Mouse (Mus musculus) forebrain, postnatal 0 days (tissue): ENCODE data around the gene Comp. TPM values are rescaled to one million over a fixed set of nuclear protein-coding genes. Genes with fewer than 3 reads are reported as not detected.

Experiments used
- ATAC-seq: fragments of 200-750 bp; cut with Nextera tagmentation; 2 replicates; pipeline ENCODE4 v1.8.0; 2017; ENCODE audit warnings: mild to moderate bottlenecking, moderate library complexity
- DNase-seq: peaks from one replicate; pipeline ENCODE4 v3.0.0-alpha.2; 2015
- H3K27ac ChIP-seq: fragments of 300-500 bp; sonication (generic); 2 replicates; pipeline ENCODE4 v1.5.1; 2014; ENCODE audit warnings: low read depth, mild to moderate bottlenecking, antibody characterized with exemption, low read length, moderate library complexity, mixed read lengths
- H3K27me3 ChIP-seq: fragments of 300-500 bp; sonication (generic); 2 replicates; pipeline ENCODE4 v1.6.1; 2014; ENCODE audit warnings: mild to moderate bottlenecking, low read length, mixed read lengths; ENCODE audit not compliant: insufficient read depth
- H3K36me3 ChIP-seq: fragments of 300-500 bp; sonication (generic); 2 replicates; pipeline ENCODE4 v1.6.1; 2014; ENCODE audit warnings: mild to moderate bottlenecking, moderate library complexity; ENCODE audit not compliant: insufficient read depth
- H3K4me1 ChIP-seq: fragments of 300-500 bp; sonication (generic); 2 replicates; pipeline ENCODE4 v1.6.1; 2014; ENCODE audit warnings: antibody characterized with exemption; ENCODE audit not compliant: insufficient read depth
- H3K4me2 ChIP-seq: fragments of 300-500 bp; sonication (generic); 2 replicates; pipeline ENCODE4 v1.6.1; 2014; ENCODE audit warnings: low read depth, mild to moderate bottlenecking, moderate library complexity
- H3K4me3 ChIP-seq: fragments of 300-500 bp; sonication (generic); 2 replicates; pipeline ENCODE4 v1.5.1; 2014; ENCODE audit warnings: low read depth, low read length, mixed read lengths
- H3K9ac ChIP-seq: fragments of 300-500 bp; sonication (generic); 2 replicates; pipeline ENCODE4 v1.6.1; 2014; ENCODE audit warnings: mild to moderate bottlenecking
- H3K9me3 ChIP-seq: fragments of 300-500 bp; sonication (generic); 2 replicates; pipeline ENCODE4 v1.6.1; 2016; ENCODE audit warnings: low read length
- CTCF ChIP-seq: sonication (generic); IDR thresholded peaks from 2 replicates; pipeline ENCODE4 v1.5.1; 2016; ENCODE audit warnings: antibody characterized with exemption, control low read depth, low read depth
- WGBS: fragments of 180-500 bp; shearing (Covaris S2); extraction: QIAGEN DNeasy Blood & Tissue Kit; methylation state at CpG from one replicate; pipeline ENCODE4 v1.1.7; 2014; 5-methylcytosine and 5-hydroxymethylcytosine counted together
- polyA plus RNA-seq: library from polyadenylated mRNA; unstranded; fragments of >200 nt; fragmentation: Nextera tagmentation; extraction: Ambion mirVana; gene quantifications from 2 replicates; pipeline ENCODE4 v1.2.1, GENCODE M21; 2015
- total RNA-seq: library from RNA; depleted of rRNA; stranded (reverse); fragments of >200 nt; gene quantifications from 2 replicates; pipeline ENCODE4 v1.2.3, GENCODE M21; 2014

The Comp gene
- total and polyA plus RNA-seq, 2 experiments from 2014 or later, result 0.29 to 0.81 TPM

DNA sequence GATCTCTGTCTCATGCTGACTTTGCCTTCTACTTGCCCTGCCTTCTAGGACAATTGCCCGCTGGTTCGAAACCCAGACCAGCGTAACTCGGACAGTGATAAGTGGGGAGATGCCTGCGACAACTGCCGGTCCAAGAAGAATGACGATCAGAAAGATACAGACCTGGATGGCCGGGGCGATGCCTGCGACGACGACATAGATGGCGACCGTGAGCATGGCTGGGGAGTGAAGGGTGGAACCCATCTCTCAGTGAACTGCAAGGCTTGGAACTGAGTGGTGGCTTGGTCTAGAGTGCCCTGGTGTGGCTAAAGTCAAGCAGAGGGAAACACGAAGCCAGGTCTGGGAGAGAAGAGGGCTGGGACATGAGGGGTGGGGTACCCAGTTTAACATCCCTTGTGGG, 3.7 kb downstream of the Comp start:
- ATAC-seq (no peak), DNase-seq (no peak)
- H3K4me3 ChIP-seq, result no peak overlapping the region
- H3K36me3 ChIP-seq, result no peaks in the 10 kb centered on the region
- H3K27ac ChIP-seq, result no peak overlapping the region
- TF ChIP-seq CTCF, result peak; percentile 37
- 0 out of 2 replicates have a peak, but pooled peaks cover 7% of the 10 kb centered on the region for H3K4me1 ChIP-seq
- no peaks in the 10 kb centered on the region for H3K9me3 ChIP-seq
- 13% methylated on average over 15 of the region's 15 CpGs for WGBS
- H3K27me3 ChIP-seq, result peaks cover 70% of the 10 kb centered on the region
- H3K4me2 ChIP-seq, result no peak overlapping the region
- no peak overlapping the region for H3K9ac ChIP-seq

DNA sequence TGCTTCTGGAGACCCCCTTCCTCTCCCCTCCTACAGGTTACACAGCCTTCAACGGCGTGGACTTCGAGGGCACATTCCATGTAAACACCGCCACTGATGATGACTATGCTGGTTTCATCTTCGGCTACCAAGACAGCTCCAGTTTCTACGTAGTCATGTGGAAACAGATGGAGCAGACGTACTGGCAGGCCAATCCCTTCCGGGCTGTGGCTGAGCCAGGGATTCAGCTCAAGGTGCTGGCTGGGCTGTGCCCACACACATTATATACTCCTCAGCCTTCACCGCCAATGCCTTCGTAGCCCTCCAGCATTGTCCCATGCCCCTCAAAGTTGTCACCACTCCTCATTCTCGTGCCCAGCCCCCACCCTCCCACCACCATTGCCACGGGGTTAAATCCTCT, 6.7 kb downstream of the Comp start:
- no peak for ATAC-seq
- 73% methylated on average over 12 of the region's 12 CpGs for WGBS
- no peaks in the 10 kb centered on the region for H3K4me1 ChIP-seq

DNA sequence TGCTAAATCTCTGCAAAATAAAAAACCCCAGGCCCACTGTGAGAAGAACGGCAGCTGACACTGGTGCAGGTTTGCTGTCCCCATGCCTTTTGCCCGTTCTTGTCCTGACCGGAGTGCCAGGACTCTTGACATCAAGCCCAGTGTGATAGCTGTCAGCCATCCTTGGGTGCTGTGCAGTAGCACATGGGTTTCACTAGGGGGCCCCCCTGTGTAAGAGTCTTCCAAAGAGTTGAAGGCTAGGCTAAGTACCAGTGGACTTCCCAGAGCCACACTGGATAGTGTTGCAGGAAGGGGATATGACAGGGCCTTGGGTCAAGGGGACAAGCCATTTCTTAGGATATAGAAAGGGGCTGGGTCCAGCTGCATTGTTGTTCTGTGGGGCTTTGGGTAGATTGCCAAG, 9.9 kb downstream of the Comp start:
- Histone ChIP-seq H3K27me3 (peaks cover 9% of the 10 kb centered on the region), H3K9ac (no peak overlapping the region), H3K4me2 (no peak overlapping the region), H3K4me3 (no peak overlapping the region), H3K27ac (no peak overlapping the region), H3K36me3 (peaks cover 37% of the 10 kb centered on the region), H3K4me1 (no peaks in the 10 kb centered on the region), H3K9me3 (no peaks in the 10 kb centered on the region)
- DNase-seq, result peak; percentile 70
- peak; percentile 80 for TF ChIP-seq CTCF
- peak; percentile 76 for ATAC-seq
- WGBS, result 50% methylated on average over 3 of the region's 3 CpGs

More for the DNA sequence above, 6.7 kb downstream of the Comp start:
- no peak overlapping the region for H3K4me3 ChIP-seq
- H3K27ac ChIP-seq, result no peak overlapping the region
- H3K4me2 ChIP-seq, result no peak overlapping the region
- peaks cover 11% of the 10 kb centered on the region for H3K36me3 ChIP-seq
- no peaks in the 10 kb centered on the region for H3K9me3 ChIP-seq
- DNase-seq, result no peak
- no peak for TF ChIP-seq CTCF
- no peak overlapping the region for H3K9ac ChIP-seq
- peaks cover 41% of the 10 kb centered on the region for H3K27me3 ChIP-seq

DNA sequence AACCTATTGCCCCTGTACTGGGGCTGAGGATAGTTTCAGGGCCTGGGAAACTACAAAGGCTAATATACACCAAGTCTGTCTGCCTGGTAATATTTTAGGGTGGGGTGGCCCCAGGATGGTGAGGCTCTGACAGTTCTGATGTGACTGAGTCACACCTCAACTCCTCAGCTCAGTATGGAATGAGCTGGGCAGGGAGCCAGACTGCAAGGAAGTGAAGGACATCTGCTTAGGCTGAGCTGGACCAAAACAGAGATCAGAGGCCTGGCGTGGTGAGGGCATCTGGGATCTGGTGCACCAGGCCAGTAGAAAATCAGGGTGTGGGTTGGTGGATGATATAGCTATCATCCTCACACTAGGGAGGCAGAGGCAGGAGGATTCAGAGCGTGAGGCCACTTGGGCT, 16.3 kb downstream of the Comp start:
- Histone ChIP-seq H3K27ac (no peak overlapping the region), H3K9me3 (no peaks in the 10 kb centered on the region), H3K4me3 (no peak overlapping the region), H3K4me2 (no peak overlapping the region), H3K9ac (no peak overlapping the region), H3K27me3 (no peaks in the 10 kb centered on the region), H3K36me3 (peaks cover 53% of the 10 kb centered on the region), H3K4me1 (no peaks in the 10 kb centered on the region)
- TF ChIP-seq CTCF, result no peak
- 86% methylated on average over 2 of the region's 2 CpGs for WGBS
- DNase-seq (no peak), ATAC-seq (no peak)

DNA sequence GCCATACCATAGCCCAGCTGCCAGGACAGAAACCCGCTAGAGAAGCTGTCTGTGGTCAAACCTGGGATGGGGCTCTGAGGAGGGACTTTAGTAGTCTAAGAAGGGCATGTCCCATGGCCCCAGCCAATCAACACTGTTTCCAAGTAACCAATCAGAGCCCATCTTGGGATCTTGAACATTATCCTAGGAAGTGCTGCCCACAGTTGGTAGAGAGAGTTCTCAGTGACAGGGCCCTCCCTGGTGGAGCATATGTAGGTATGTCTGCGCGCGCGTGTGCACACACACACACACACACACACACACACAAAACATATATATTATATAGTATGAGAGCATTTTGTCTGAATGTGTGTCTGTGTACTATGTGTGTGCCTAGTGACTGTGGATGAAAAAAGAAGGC, 19.7 kb downstream of the Comp start:
- no peak overlapping the region for H3K27ac ChIP-seq
- H3K9ac ChIP-seq, result no peak overlapping the region
- peaks cover 35% of the 10 kb centered on the region for H3K36me3 ChIP-seq
- WGBS, result 87% methylated on average over 5 of the region's 5 CpGs
- H3K27me3 ChIP-seq, result no peaks in the 10 kb centered on the region
- H3K9me3 ChIP-seq, result no peaks in the 10 kb centered on the region
- no peak for ATAC-seq
- H3K4me1 ChIP-seq, result no peaks in the 10 kb centered on the region
- no peak for TF ChIP-seq CTCF
- no peak for DNase-seq
- H3K4me2 ChIP-seq, result no peak overlapping the region
- H3K4me3 ChIP-seq, result no peak overlapping the region

DNA sequence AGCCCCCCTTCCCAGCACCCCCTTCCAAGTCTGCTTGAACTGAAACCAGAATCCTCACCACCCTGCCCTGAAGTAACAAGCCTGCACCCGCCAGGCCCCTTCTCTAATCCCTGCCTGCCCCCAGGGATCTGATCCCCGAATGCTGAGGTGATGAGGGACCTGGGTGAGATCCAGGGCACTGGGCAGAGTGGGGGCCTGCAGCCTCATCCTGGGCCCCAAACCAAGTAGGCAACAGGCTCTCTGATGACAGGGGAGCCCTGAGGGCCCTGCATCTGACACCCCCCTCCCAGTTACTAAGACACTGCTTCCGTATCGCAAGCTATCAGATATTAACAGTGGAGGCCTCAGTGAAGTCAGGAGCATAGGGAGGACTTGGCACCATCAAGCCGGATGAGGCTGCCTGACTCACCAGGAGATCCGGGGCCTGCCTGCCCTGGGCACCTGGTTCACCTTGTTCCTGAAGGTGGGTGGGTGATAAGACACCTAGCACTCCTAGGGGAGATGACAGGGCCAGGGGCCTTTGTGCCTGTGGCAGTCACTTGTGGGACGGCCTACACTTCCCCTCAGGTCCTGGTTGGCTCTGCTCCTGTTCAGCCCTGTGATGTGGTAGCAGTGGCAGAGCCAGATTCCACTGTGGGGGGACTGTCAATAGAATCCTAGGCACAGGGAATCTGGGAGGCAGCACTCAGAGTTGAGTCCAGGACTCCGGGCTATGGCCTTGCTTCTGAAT, 21.1 kb downstream of the Comp start:
- H3K36me3 ChIP-seq, result peaks cover 38% of the 10 kb centered on the region
- no peak for TF ChIP-seq CTCF
- no peak overlapping the region for H3K4me3 ChIP-seq
- H3K4me2 ChIP-seq, result no peak overlapping the region
- ATAC-seq, result no peak
- no peak overlapping the region for H3K27ac ChIP-seq
- no peak overlapping the region for H3K9ac ChIP-seq
- no peak for DNase-seq
- H3K27me3 ChIP-seq, result no peaks in the 10 kb centered on the region
- 93% methylated on average over 8 of the region's 8 CpGs for WGBS
- H3K4me1 ChIP-seq, result no peaks in the 10 kb centered on the region
- H3K9me3 ChIP-seq, result no peaks in the 10 kb centered on the region

DNA sequence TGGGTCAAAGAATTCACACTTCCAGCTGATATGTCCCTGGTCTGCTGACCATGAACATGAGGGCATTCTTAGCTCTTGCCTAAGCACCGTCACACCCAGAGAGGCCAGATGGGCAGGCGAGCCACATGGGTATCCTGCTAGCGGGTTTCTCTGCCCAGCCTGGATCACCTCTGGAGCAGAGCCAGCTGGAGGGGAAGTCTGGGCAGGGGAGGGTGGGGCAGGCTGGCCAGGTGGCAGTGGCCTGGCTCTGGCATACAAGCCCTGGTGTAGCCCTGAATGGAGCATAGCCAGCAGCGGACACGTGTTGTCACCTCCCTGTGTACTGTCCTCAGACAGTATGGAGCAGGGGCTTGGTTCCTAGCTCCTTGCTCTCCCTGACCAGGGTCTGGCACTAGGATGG, 22.3 kb downstream of the Comp start:
- Histone ChIP-seq H3K27me3 (no peaks in the 10 kb centered on the region), H3K4me1 (no peaks in the 10 kb centered on the region), H3K36me3 (peaks cover 44% of the 10 kb centered on the region), H3K9ac (no peak overlapping the region), H3K27ac (no peak overlapping the region), H3K4me3 (no peak overlapping the region), H3K4me2 (no peak overlapping the region), H3K9me3 (no peaks in the 10 kb centered on the region)
- ATAC-seq (0 out of 2 replicates have a peak, but pooled peaks have one; percentile 5), DNase-seq (no peak)
- no peak for TF ChIP-seq CTCF
- WGBS, result 70% methylated on average over 5 of the region's 5 CpGs
